In genomic region chr3:58716705-58717104, GRCm38 (mm10) we compare ENCODE assay signal across 20 mouse cellular contexts.
"Had no signal": no experiment of that assay in that cellular context is flagged by ENCODE, and none has a peak within 500 bp of the region (broad histone marks: within the 10 kb centered on the region; RNA-seq: fewer than 3 reads in every experiment).

No protein-coding gene starts in this region.

- H3K36me3 ChIP-seq: liver, embryonic 15.5 days; midbrain, embryonic 10.5 days; midbrain, embryonic 13.5 days; neural tube, embryonic 13.5 days; neural tube, embryonic 15.5 days; stomach, embryonic 15.5 days had no signal

- H3K9ac ChIP-seq: liver, embryonic 15.5 days; lung, embryonic 14.5 days; midbrain, embryonic 13.5 days; neural tube, embryonic 13.5 days; neural tube, embryonic 15.5 days; stomach, embryonic 15.5 days had no signal

- H3K4me2 ChIP-seq: liver, embryonic 15.5 days; lung, embryonic 14.5 days; midbrain, embryonic 13.5 days; neural tube, embryonic 13.5 days; neural tube, embryonic 15.5 days; stomach, embryonic 15.5 days had no signal

- DNase-seq: lung, adult 18-20 months; lung, embryonic 14.5 days; lung, postnatal 10 days; lung, postnatal 4 days; retina, postnatal 1 day; right cerebral cortex, adult 18-20 months; right cerebral cortex, postnatal 25 days; right cerebral cortex, postnatal 4 days; thymus, adult 2 months; thymus, postnatal 25 days; thymus, postnatal 4 days had no signal

- H3K4me1 ChIP-seq: liver, embryonic 15.5 days; midbrain, embryonic 10.5 days; midbrain, embryonic 13.5 days; neural tube, embryonic 13.5 days; neural tube, embryonic 15.5 days; stomach, embryonic 15.5 days had no signal

- H3K4me3 ChIP-seq: liver, embryonic 15.5 days; midbrain, embryonic 10.5 days; midbrain, embryonic 13.5 days; myocyte; neural tube, embryonic 13.5 days; neural tube, embryonic 15.5 days; stomach, embryonic 15.5 days had no signal

- H3K9me3 ChIP-seq: midbrain, embryonic 13.5 days; neural tube, embryonic 13.5 days; neural tube, embryonic 15.5 days; stomach, embryonic 15.5 days had no signal

- H3K27me3 ChIP-seq: liver, embryonic 15.5 days; midbrain, embryonic 13.5 days; neural tube, embryonic 13.5 days; neural tube, embryonic 15.5 days; stomach, embryonic 15.5 days had no signal

- H3K27ac ChIP-seq: liver, embryonic 15.5 days; midbrain, embryonic 10.5 days; midbrain, embryonic 13.5 days; neural tube, embryonic 13.5 days; neural tube, embryonic 15.5 days; stomach, embryonic 15.5 days; stomach, postnatal 0 days had no signal

- ATAC-seq: midbrain, embryonic 13.5 days; midbrain, embryonic 16.5 days had no signal
